Mouse (Mus musculus) midbrain, embryonic 11.5 days (tissue): ENCODE measurements around the gene Agap1. TPM values are rescaled to one million over a fixed set of nuclear protein-coding genes. Genes with fewer than 3 reads are reported as not detected.

Experiments
- ATAC-seq: fragments of 200-750 bp; cut with Nextera tagmentation; 2 replicates; pipeline ENCODE4 v1.8.0; 2017; ENCODE audit warnings: moderate TSS enrichment, moderate library complexity; ENCODE audit not compliant: low FRiP score
- DNase-seq: peaks from one replicate; pipeline ENCODE4 v3.0.0; 2015; ENCODE audit warnings: low spot score; ENCODE audit errors: missing footprints
- H3K27ac ChIP-seq: fragments of 300-500 bp; sonication (generic); 2 replicates; pipeline ENCODE4 v1.5.1; 2014; ENCODE audit warnings: low read depth, low read length
- H3K27me3 ChIP-seq: fragments of 300-500 bp; sonication (generic); 2 replicates; pipeline ENCODE4 v1.6.1; 2014; ENCODE audit warnings: mild to moderate bottlenecking, low read length, moderate library complexity, mixed read lengths; ENCODE audit not compliant: control insufficient read depth, insufficient read depth
- H3K36me3 ChIP-seq: fragments of 300-500 bp; sonication (generic); 2 replicates; pipeline ENCODE4 v1.6.1; 2014; ENCODE audit warnings: mild to moderate bottlenecking, low read length, moderate library complexity, mixed read lengths; ENCODE audit not compliant: control insufficient read depth, insufficient read depth
- H3K4me1 ChIP-seq: fragments of 300-500 bp; sonication (generic); 2 replicates; pipeline ENCODE4 v1.6.1; 2014; ENCODE audit warnings: low read length; ENCODE audit not compliant: control insufficient read depth, insufficient read depth
- H3K4me2 ChIP-seq: fragments of 300-500 bp; sonication (generic); 2 replicates; pipeline ENCODE4 v1.6.1; 2014; ENCODE audit warnings: mild to moderate bottlenecking, moderate library complexity
- H3K4me3 ChIP-seq: fragments of 300-500 bp; sonication (generic); 2 replicates; pipeline ENCODE4 v1.5.1; 2014; ENCODE audit warnings: low read depth, low read length
- H3K9ac ChIP-seq: fragments of 300-500 bp; sonication (generic); 2 replicates; pipeline ENCODE4 v1.6.1; 2014; ENCODE audit warnings: low read length
- H3K9me3 ChIP-seq: fragments of 300-500 bp; sonication (generic); 2 replicates; pipeline ENCODE4 v1.6.1; 2016; ENCODE audit warnings: low read length; ENCODE audit not compliant: control insufficient read depth
- WGBS: fragments of 180-500 bp; shearing (Covaris S2); extraction: QIAGEN DNeasy Blood & Tissue Kit; methylation state at CpG from one replicate; pipeline ENCODE4 v1.1.7; 2014; 5-methylcytosine and 5-hydroxymethylcytosine counted together
- polyA plus RNA-seq: library from polyadenylated mRNA; unstranded; fragments of >200 nt; fragmentation: Nextera tagmentation; extraction: Ambion mirVana; gene quantifications from 2 replicates; pipeline ENCODE4 v1.2.1, GENCODE M21; 2014

The Agap1 gene
- polyA plus RNA-seq, 1 experiment from 2014 or later = 33.6 TPM

GRCm38 (mm10) chr1:89700166-89700565 lies 245.6 kb downstream of the Agap1 start:
- Histone ChIP-seq H3K4me3 (no peak overlapping the region), H3K4me2 (no peak overlapping the region), H3K27me3 (no peaks in the 10 kb centered on the region), H3K9ac (no peak overlapping the region), H3K36me3 (no peaks in the 10 kb centered on the region), H3K9me3 (no peaks in the 10 kb centered on the region), H3K4me1 (peaks cover 30% of the 10 kb centered on the region), H3K27ac (no peak overlapping the region)
- ATAC-seq = no peak
- WGBS = 88% methylated on average over 9 of the region's 9 CpGs
- no peak for DNase-seq

- H3K9me3 ChIP-seq = no peaks in the 10 kb centered on the region
- DNase-seq (peak; percentile 74), ATAC-seq (no peak)
- no peak overlapping the region for H3K4me3 ChIP-seq
- H3K4me1 ChIP-seq = peaks cover 30% of the 10 kb centered on the region
- no peak overlapping the region for H3K4me2 ChIP-seq
- no peak overlapping the region for H3K27ac ChIP-seq
- H3K27me3 ChIP-seq = no peaks in the 10 kb centered on the region
- no peaks in the 10 kb centered on the region for H3K36me3 ChIP-seq
- 79% methylated on average over 5 of the region's 5 CpGs for WGBS
- no peak overlapping the region for H3K9ac ChIP-seq
These were observed 246.6 kb downstream of the Agap1 start for GRCm38 (mm10) chr1:89701162-89701730.

- ATAC-seq (peak; percentile 71), DNase-seq (no peak)
- no peaks in the 10 kb centered on the region for H3K27me3 ChIP-seq
- no peaks in the 10 kb centered on the region for H3K9me3 ChIP-seq
- no peak overlapping the region for H3K27ac ChIP-seq
- H3K4me1 ChIP-seq = peaks cover 30% of the 10 kb centered on the region
- H3K4me2 ChIP-seq = no peak overlapping the region
- 11% methylated on average over 13 of the region's 13 CpGs for WGBS
- no peak overlapping the region for H3K9ac ChIP-seq
- H3K4me3 ChIP-seq = no peak overlapping the region
- no peaks in the 10 kb centered on the region for H3K36me3 ChIP-seq
These were observed 248.7 kb downstream of the Agap1 start for GRCm38 (mm10) chr1:89703294-89703693.

- Histone ChIP-seq H3K27ac (no peak overlapping the region), H3K4me3 (no peak overlapping the region), H3K4me1 (peaks cover 30% of the 10 kb centered on the region), H3K9me3 (no peaks in the 10 kb centered on the region), H3K27me3 (no peaks in the 10 kb centered on the region), H3K36me3 (no peaks in the 10 kb centered on the region), H3K4me2 (no peak overlapping the region), H3K9ac (no peak overlapping the region)
- DNase-seq = peak; percentile 31
- ATAC-seq = no peak
- 90% methylated on average over 6 of the region's 6 CpGs for WGBS
These were observed 251.1 kb downstream of the Agap1 start for GRCm38 (mm10) chr1:89705670-89706069.

- Histone ChIP-seq H3K4me1 (peaks cover 23% of the 10 kb centered on the region), H3K27ac (no peak overlapping the region), H3K9me3 (no peaks in the 10 kb centered on the region), H3K4me2 (no peak overlapping the region), H3K36me3 (no peaks in the 10 kb centered on the region), H3K9ac (no peak overlapping the region), H3K27me3 (no peaks in the 10 kb centered on the region), H3K4me3 (no peak overlapping the region)
- ATAC-seq = no peak
- 94% methylated on average over 2 of the region's 2 CpGs for WGBS
- no peak for DNase-seq
These were observed 252.3 kb downstream of the Agap1 start for GRCm38 (mm10) chr1:89706862-89707261.

GRCm38 (mm10) chr1:89707756-89708480 lies 253.3 kb downstream of the Agap1 start:
- no peak overlapping the region for H3K9ac ChIP-seq
- DNase-seq = no peak
- WGBS = 79% methylated on average over 15 of the region's 15 CpGs
- no peak overlapping the region for H3K27ac ChIP-seq
- no peaks in the 10 kb centered on the region for H3K27me3 ChIP-seq
- ATAC-seq = no peak
- H3K9me3 ChIP-seq = no peaks in the 10 kb centered on the region
- H3K36me3 ChIP-seq = no peaks in the 10 kb centered on the region
- H3K4me1 ChIP-seq = peaks cover 13% of the 10 kb centered on the region
- H3K4me2 ChIP-seq = no peak overlapping the region
- no peak overlapping the region for H3K4me3 ChIP-seq

- WGBS = 94% methylated on average over 5 of the region's 5 CpGs
- H3K4me2 ChIP-seq = no peak overlapping the region
- no peaks in the 10 kb centered on the region for H3K27me3 ChIP-seq
- ATAC-seq (no peak), DNase-seq (no peak)
- H3K9ac ChIP-seq = no peak overlapping the region
- H3K4me1 ChIP-seq = peaks cover 17% of the 10 kb centered on the region
- H3K9me3 ChIP-seq = no peaks in the 10 kb centered on the region
- H3K36me3 ChIP-seq = no peaks in the 10 kb centered on the region
- H3K4me3 ChIP-seq = no peak overlapping the region
- H3K27ac ChIP-seq = no peak overlapping the region
These were observed 255.2 kb downstream of the Agap1 start for GRCm38 (mm10) chr1:89709824-89710223.

- 52% methylated on average over 5 of the region's 5 CpGs for WGBS
- no peaks in the 10 kb centered on the region for H3K9me3 ChIP-seq
- no peak overlapping the region for H3K27ac ChIP-seq
- DNase-seq (no peak), ATAC-seq (no peak)
- H3K36me3 ChIP-seq = no peaks in the 10 kb centered on the region
- no peak overlapping the region for H3K4me2 ChIP-seq
- H3K4me1 ChIP-seq = peaks cover 22% of the 10 kb centered on the region
- no peaks in the 10 kb centered on the region for H3K27me3 ChIP-seq
- no peak overlapping the region for H3K4me3 ChIP-seq
- H3K9ac ChIP-seq = no peak overlapping the region
These were observed 259.1 kb downstream of the Agap1 start for GRCm38 (mm10) chr1:89713681-89714080.

- peak; percentile 61 for ATAC-seq
- DNase-seq = no peak
- Histone ChIP-seq H3K4me2 (no peak overlapping the region), H3K4me1 (peaks cover 22% of the 10 kb centered on the region), H3K27me3 (no peaks in the 10 kb centered on the region), H3K27ac (no peak overlapping the region), H3K36me3 (no peaks in the 10 kb centered on the region), H3K9me3 (no peaks in the 10 kb centered on the region), H3K9ac (no peak overlapping the region), H3K4me3 (no peak overlapping the region)
- WGBS = 54% methylated on average over 18 of the region's 18 CpGs
These were observed 259.8 kb downstream of the Agap1 start for GRCm38 (mm10) chr1:89714165-89714980.
